Mouse (Mus musculus) spleen, adult 2 months (tissue): ENCODE results near the gene Cks1b. TPM values are rescaled to one million over a fixed set of nuclear protein-coding genes. Genes with fewer than 3 reads are reported as not detected.

Source experiments
- DNase-seq, 2 experiments: peaks; one replicate each; pipeline versions ENCODE4 v3.0.0 to v3.0.0-alpha.2; 2012 to 2021; ENCODE audit warnings: low spot score in 2 of 2, low read depth in 1 of 2
- H3K27ac ChIP-seq: fragments of 200-500 bp; 2 replicates; pipeline ENCODE4 v1.5.1; 2012; ENCODE audit warnings: low read length, inconsistent platforms; ENCODE audit not compliant: insufficient read depth
- H3K27me3 ChIP-seq: fragments of 200-500 bp; 2 replicates; pipeline ENCODE4 v1.6.1; 2012; ENCODE audit warnings: mild to moderate bottlenecking, moderate library complexity, low read length, inconsistent platforms; ENCODE audit not compliant: control insufficient read depth, insufficient read depth
- H3K36me3 ChIP-seq: fragments of 200-500 bp; 2 replicates; pipeline ENCODE4 v1.6.1; 2012; ENCODE audit warnings: mild to moderate bottlenecking, low read length, inconsistent platforms; ENCODE audit not compliant: control insufficient read depth, insufficient read depth
- H3K4me1 ChIP-seq: fragments of 200-500 bp; 2 replicates; pipeline ENCODE4 v1.6.1; 2011; ENCODE audit warnings: inconsistent platforms; ENCODE audit not compliant: control insufficient read depth, insufficient read depth, insufficient read length
- H3K4me3 ChIP-seq: fragments of 200-500 bp; 2 replicates; pipeline ENCODE4 v1.5.1; 2011; ENCODE audit warnings: mild to moderate bottlenecking, inconsistent platforms; ENCODE audit not compliant: insufficient read depth, insufficient read length; ENCODE audit errors: extremely low read depth
- CTCF ChIP-seq: fragments of 200-500 bp; IDR thresholded peaks from 2 replicates; pipeline ENCODE4 v1.5.1; 2011; ENCODE audit warnings: mild to moderate bottlenecking, inconsistent platforms; ENCODE audit not compliant: insufficient read depth, insufficient read length, insufficient replicate concordance; ENCODE audit errors: extremely low read depth
- POLR2A ChIP-seq: fragments of 200-500 bp; IDR thresholded peaks from 2 replicates; pipeline ENCODE4 v1.6.1; 2011; ENCODE audit warnings: low read depth, low read length, inconsistent platforms
- WGBS: fragments of 180-500 bp; shearing (Covaris S2); methylation state at CpG from one replicate; pipeline ENCODE4 v1.1.7; 2018; 5-methylcytosine and 5-hydroxymethylcytosine counted together
- polyA plus RNA-seq: library from polyadenylated mRNA; depleted of rRNA; stranded (reverse); fragments of >200 nt; gene quantifications from 2 replicates; pipeline ENCODE4 v1.2.3, GENCODE M21; 2012

The Cks1b gene
- polyA plus RNA-seq, 1 experiment, result 20.6 TPM

- no peak for DNase-seq
- no peak for TF ChIP-seq POLR2A
- TF ChIP-seq CTCF, result no peak
- peaks cover 31% of the 10 kb centered on the region for H3K4me1 ChIP-seq
- H3K4me3 ChIP-seq, result no peak overlapping the region
- peak overlapping the region; percentile 69; the same call in 1 of the 2 replicates for H3K27ac ChIP-seq
- H3K36me3 ChIP-seq, result peaks cover 19% of the 10 kb centered on the region
- 92% methylated on average over 14 of the region's 14 CpGs for WGBS
- no peaks in the 10 kb centered on the region for H3K27me3 ChIP-seq
Observed at GRCm38 (mm10) chr3:89380291-89380690, 37.9 kb downstream of the Cks1b start.

GRCm38 (mm10) chr3:89379388-89380131 lies 38.6 kb downstream of the Cks1b start:
- Histone ChIP-seq H3K4me3 (no peak overlapping the region), H3K27me3 (no peaks in the 10 kb centered on the region), H3K4me1 (peaks cover 23% of the 10 kb centered on the region), H3K36me3 (peaks cover 19% of the 10 kb centered on the region), H3K27ac (peak overlapping the region; percentile 69)
- 44% methylated on average over 31 of the region's 31 CpGs for WGBS
- TF ChIP-seq CTCF (no peak), POLR2A (no peak)
- peak in 1 of 2 experiments; percentile 40 for DNase-seq

GRCm38 (mm10) chr3:89378394-89379067 lies 39.7 kb downstream of the Cks1b start:
- Histone ChIP-seq H3K27ac (peak overlapping the region; percentile 69), H3K4me3 (peak overlapping the region; percentile 49; the same call in 1 of the 2 replicates), H3K4me1 (peaks cover 19% of the 10 kb centered on the region), H3K36me3 (peaks cover 19% of the 10 kb centered on the region), H3K27me3 (no peaks in the 10 kb centered on the region)
- 4% methylated on average over 29 of the region's 29 CpGs for WGBS
- TF ChIP-seq CTCF (peak; percentile 86), POLR2A (no peak)
- DNase-seq, result peak in 1 of 2 experiments; percentile 55

- WGBS, result 86% methylated on average over 4 of the region's 4 CpGs
- Histone ChIP-seq H3K4me1 (peaks cover 19% of the 10 kb centered on the region), H3K36me3 (peaks cover 19% of the 10 kb centered on the region), H3K27ac (no peak overlapping the region), H3K27me3 (no peaks in the 10 kb centered on the region), H3K4me3 (no peak overlapping the region)
- DNase-seq, result no peak
- TF ChIP-seq POLR2A (no peak), CTCF (no peak)
Observed at GRCm38 (mm10) chr3:89377831-89378230, 40.4 kb downstream of the Cks1b start.

- TF ChIP-seq CTCF (no peak), POLR2A (no peak)
- no peak overlapping the region for H3K27ac ChIP-seq
- no peak overlapping the region for H3K4me3 ChIP-seq
- H3K36me3 ChIP-seq, result peaks cover 2% of the 10 kb centered on the region; the same call in 1 of the 2 replicates
- no peaks in the 10 kb centered on the region for H3K27me3 ChIP-seq
- 57% methylated on average over 5 of the region's 5 CpGs for WGBS
- peaks cover 6% of the 10 kb centered on the region for H3K4me1 ChIP-seq
- no peak for DNase-seq
Observed at GRCm38 (mm10) chr3:89373581-89374231, 44.5 kb downstream of the Cks1b start.

- no peak for TF ChIP-seq CTCF
- no peak for TF ChIP-seq POLR2A
- no peak for DNase-seq
- no peak overlapping the region for H3K4me3 ChIP-seq
- 81% methylated on average over 11 of the region's 11 CpGs for WGBS
- no peaks in the 10 kb centered on the region for H3K4me1 ChIP-seq
- no peaks in the 10 kb centered on the region for H3K27me3 ChIP-seq
- no peaks in the 10 kb centered on the region for H3K36me3 ChIP-seq
- H3K27ac ChIP-seq, result no peak overlapping the region
Observed at GRCm38 (mm10) chr3:89367338-89367737, 50.8 kb downstream of the Cks1b start.
